Mouse (Mus musculus) neural tube, embryonic 15.5 days (tissue): ENCODE data around the gene Metrn. TPM values are rescaled to one million over a fixed set of nuclear protein-coding genes. Genes with fewer than 3 reads are reported as not detected.
"Not testable (repeated sequence)": the region's sequence is repeated elsewhere in the genome, so short reads cannot be mapped to it uniquely, and the experiment has no call there.

ENCODE experiments used
- ATAC-seq: fragments of 200-750 bp; cut with Nextera tagmentation; 2 replicates; pipeline ENCODE4 v1.8.0; 2017; ENCODE audit warnings: mild to moderate bottlenecking, moderate TSS enrichment, moderate library complexity; ENCODE audit not compliant: low FRiP score
- H3K27ac ChIP-seq: fragments of 300-500 bp; sonication (generic); replicated peaks from 2 replicates; pipeline ENCODE4 v1.5.1; 2015; ENCODE audit warnings: mild to moderate bottlenecking, inconsistent platforms
- H3K27me3 ChIP-seq: fragments of 300-500 bp; sonication (generic); replicated peaks from 2 replicates; pipeline ENCODE4 v1.6.1; 2015; ENCODE audit warnings: inconsistent platforms
- H3K36me3 ChIP-seq: fragments of 300-500 bp; sonication (generic); 2 replicates; pipeline ENCODE4 v1.6.1; 2015; ENCODE audit warnings: inconsistent platforms
- H3K4me1 ChIP-seq: fragments of 300-500 bp; sonication (generic); 2 replicates; pipeline ENCODE4 v1.6.1; 2015; ENCODE audit warnings: inconsistent platforms
- H3K4me2 ChIP-seq: fragments of 300-500 bp; sonication (generic); 2 replicates; pipeline ENCODE4 v1.6.1; 2015; ENCODE audit warnings: inconsistent platforms, mild to moderate bottlenecking, moderate library complexity
- H3K4me3 ChIP-seq: fragments of 300-500 bp; sonication (generic); replicated peaks from 2 replicates; pipeline ENCODE4 v1.5.1; 2015; ENCODE audit warnings: mild to moderate bottlenecking, inconsistent platforms
- H3K9ac ChIP-seq: fragments of 300-500 bp; sonication (generic); replicated peaks from 2 replicates; pipeline ENCODE4 v1.6.1; 2015; ENCODE audit warnings: mild to moderate bottlenecking, inconsistent platforms
- H3K9me3 ChIP-seq: fragments of 300-500 bp; sonication (generic); replicated peaks from 2 replicates; pipeline ENCODE4 v1.6.1; 2016; ENCODE audit warnings: inconsistent platforms
- WGBS: fragments of 180-500 bp; shearing (Covaris S2); methylation state at CpG from one replicate; pipeline ENCODE4 v1.1.7; 2015; ENCODE audit warnings: mixed read lengths; 5-methylcytosine and 5-hydroxymethylcytosine counted together
- polyA plus RNA-seq: library from polyadenylated mRNA; unstranded; fragments of >200 nt; fragmentation: Nextera tagmentation; extraction: Ambion mirVana; gene quantifications from 2 replicates; pipeline ENCODE4 v1.2.1, GENCODE M21; 2015

Gene Metrn
- polyA plus RNA-seq, 1 experiment from 2014 or later, result 72.7 TPM

DNA sequence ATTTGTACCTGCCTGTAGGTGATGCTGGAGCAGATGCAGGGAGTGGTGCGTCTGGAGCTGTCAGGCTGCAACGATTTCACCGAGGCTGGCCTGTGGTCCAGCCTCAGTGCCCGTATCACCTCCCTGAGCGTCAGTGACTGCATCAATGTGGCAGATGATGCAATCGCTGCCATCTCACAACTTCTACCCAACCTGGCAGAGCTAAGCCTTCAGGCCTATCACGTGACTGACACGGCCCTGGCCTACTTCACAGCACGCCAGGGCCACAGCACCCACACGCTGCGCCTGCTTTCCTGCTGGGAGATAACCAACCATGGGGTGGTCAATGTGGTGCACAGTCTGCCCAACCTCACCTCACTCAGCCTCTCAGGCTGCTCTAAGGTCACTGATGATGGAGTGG, 20.7 kb upstream of the Metrn start:
- Histone ChIP-seq H3K27me3 (peaks cover 38% of the 10 kb centered on the region), H3K27ac (no peak overlapping the region), H3K4me3 (no peak overlapping the region), H3K36me3 (peaks cover 37% of the 10 kb centered on the region), H3K9ac (no peak overlapping the region), H3K4me2 (no peak overlapping the region), H3K9me3 (no peaks in the 10 kb centered on the region), H3K4me1 (peaks cover 20% of the 10 kb centered on the region)
- 88% methylated on average over 11 of the region's 11 CpGs for WGBS
- ATAC-seq, result no peak

DNA sequence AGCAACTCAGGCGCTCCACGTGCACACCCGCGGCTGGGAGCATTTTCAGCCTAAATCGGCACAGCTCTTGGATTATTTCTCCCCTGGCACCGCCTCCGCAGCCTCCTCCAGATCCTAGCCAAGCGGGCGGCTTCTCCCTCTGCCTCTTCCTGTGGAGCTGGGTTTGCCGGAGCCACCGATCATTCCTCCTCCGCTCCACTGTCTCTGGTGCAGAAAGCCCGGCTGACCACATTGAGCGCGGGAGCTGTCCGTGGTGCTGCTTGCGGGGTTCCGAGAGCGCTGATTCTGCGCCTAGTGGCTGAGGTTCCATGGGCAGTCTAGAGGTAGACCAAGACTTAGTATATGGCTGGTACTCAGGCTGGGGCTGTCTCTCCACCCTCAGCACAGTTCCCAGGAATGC, 16.5 kb upstream of the Metrn start:
- H3K9me3 ChIP-seq, result no peaks in the 10 kb centered on the region
- H3K4me1 ChIP-seq, result peaks cover 48% of the 10 kb centered on the region
- H3K27me3 ChIP-seq, result peaks cover 19% of the 10 kb centered on the region
- H3K9ac ChIP-seq, result peak overlapping the region; percentile 29; the same call in 1 of the 2 replicates
- WGBS, result 2% methylated on average over 20 of the region's 20 CpGs
- peaks cover 21% of the 10 kb centered on the region for H3K36me3 ChIP-seq
- no peak for ATAC-seq
- no peak overlapping the region; the same call in 1 of the 2 replicates for H3K27ac ChIP-seq
- peak overlapping the region; percentile 14 for H3K4me3 ChIP-seq
- H3K4me2 ChIP-seq, result peak overlapping the region; percentile 47

DNA sequence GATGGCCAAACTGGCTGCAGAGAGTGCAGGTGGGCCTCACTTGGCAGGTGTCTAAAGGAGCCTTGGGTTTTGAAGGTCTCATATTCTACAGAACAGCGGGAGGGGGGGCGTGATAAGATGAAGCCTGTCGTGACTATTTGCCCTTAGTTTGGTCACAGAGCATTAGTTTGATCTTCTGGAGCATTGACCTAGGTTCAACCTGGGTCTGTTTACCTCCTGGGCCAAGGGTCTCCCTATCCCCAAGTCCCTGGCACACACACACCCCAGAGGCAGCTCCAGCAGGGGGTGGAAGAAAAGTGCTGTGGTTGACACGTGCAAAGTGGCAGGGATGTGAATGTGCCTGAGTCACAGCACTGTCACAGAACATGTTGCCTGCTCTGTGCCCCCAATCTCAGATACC, 14.0 kb upstream of the Metrn start:
- no peaks in the 10 kb centered on the region for H3K27me3 ChIP-seq
- peaks cover 56% of the 10 kb centered on the region for H3K4me1 ChIP-seq
- peak overlapping the region; percentile 96 for H3K4me3 ChIP-seq
- no peaks in the 10 kb centered on the region for H3K9me3 ChIP-seq
- WGBS, result 78% methylated on average over 4 of the region's 4 CpGs
- peak overlapping the region; percentile 94 for H3K4me2 ChIP-seq
- no peak for ATAC-seq
- H3K9ac ChIP-seq, result no peak overlapping the region
- no peaks in the 10 kb centered on the region for H3K36me3 ChIP-seq
- no peak overlapping the region for H3K27ac ChIP-seq

DNA sequence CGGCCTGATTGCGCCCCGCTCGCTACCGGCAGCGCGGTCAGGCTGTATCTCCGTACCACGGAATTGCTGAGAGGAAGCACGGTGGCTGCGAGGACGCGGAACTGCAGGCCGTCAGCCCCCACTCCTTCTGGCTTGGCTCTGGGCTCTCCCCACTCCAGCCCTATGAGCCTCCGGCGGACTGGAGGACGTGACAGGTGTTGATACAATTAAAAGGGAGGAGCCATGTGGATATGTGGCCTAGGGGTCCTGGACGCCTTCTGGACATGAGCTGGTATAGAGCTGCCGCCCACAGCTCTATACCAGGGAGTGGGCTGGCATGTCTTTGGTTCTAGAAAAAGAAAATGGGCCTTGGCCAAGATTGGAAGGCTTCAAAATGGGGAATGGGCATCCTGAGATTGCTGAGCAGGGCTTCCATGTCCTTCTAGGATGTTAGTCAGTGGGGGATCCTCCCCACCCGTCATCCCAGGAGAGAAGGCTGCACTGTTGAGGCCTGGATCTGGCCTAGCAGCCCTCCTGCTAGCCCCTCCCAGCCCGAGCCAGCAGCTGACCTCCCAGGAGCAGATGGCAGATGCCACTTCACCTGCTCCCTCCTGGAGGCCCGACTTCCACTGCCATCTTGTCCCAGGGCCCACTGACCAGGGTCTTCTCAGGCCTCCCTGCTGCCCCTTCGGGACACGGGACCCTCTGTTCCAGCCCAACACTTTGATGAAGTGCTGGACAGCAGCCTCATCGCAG, 12.8 kb upstream of the Metrn start:
- peak overlapping the region; percentile 98 for H3K27ac ChIP-seq
- peak; percentile 40 for ATAC-seq
- H3K36me3 ChIP-seq, result no peaks in the 10 kb centered on the region
- peak overlapping the region; percentile 94 for H3K4me2 ChIP-seq
- H3K9me3 ChIP-seq, result no peaks in the 10 kb centered on the region
- no peaks in the 10 kb centered on the region for H3K27me3 ChIP-seq
- WGBS, result 4% methylated on average over 25 of the region's 25 CpGs
- H3K4me1 ChIP-seq, result peaks cover 56% of the 10 kb centered on the region
- peak overlapping the region; percentile 96 for H3K4me3 ChIP-seq
- H3K9ac ChIP-seq, result peak overlapping the region; percentile 97

DNA sequence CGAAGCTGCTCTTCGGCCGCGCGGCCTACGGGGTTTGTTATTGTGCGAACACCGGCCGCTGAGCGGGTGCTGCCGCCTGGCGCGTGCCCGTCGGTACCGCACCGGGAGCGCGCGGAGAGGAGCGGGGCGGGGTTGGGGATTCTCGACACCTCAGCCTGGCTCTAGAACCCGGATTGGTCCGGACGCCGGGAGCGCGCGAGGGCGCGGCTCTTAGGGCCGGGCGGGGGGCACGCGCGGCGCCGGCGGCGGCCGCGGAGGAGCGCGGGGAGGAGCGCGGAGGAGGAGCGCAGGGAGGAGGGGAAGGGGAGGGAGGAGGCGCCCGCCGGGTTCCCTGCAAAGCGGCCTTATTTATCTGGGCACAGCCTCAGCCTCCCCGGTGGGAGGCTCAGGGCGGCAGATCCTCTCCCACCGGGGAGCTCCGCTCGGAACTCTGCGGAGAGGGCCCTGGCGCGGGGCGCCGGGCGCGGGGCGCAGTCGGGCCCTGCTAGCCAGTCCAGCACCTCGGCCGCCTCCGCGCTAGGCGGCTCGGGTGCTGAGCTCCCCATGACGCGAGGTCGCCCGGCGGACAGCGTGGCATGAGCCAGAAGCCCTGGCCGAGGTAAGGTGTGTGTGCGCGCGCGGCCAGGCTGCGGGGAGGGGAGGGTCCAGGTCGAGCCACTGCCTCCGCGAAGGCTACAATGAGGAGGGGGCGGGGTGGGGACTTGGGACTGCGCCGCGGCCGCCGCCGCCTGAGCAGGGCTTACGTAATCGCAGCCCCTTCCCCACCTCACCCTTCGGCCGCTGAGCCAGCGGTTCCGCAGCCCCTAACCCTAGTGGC, 12.1 kb upstream of the Metrn start, which contains the start of gene Fbxl16:
Fbxl16 (plus strand) TSS at position 297 of the 817 bp plus-strand sequence.
- H3K27me3 ChIP-seq, result no peaks in the 10 kb centered on the region
- peak; percentile 91 for ATAC-seq
- peak within 1 kb of the TSS; percentile 97 for H3K9ac ChIP-seq
- H3K9me3 ChIP-seq, result no peaks in the 10 kb centered on the region
- H3K4me2 ChIP-seq, result peak within 1 kb of the TSS; percentile 94
- no peaks in the 10 kb centered on the region for H3K36me3 ChIP-seq
- H3K4me3 ChIP-seq, result peak within 1 kb of the TSS; percentile 96
- H3K27ac ChIP-seq, result peak within 1 kb of the TSS; percentile 98
- under 1% methylated on average over 64 of the region's 100 CpGs for WGBS
- H3K4me1 ChIP-seq, result peaks cover 50% of the 10 kb centered on the region

DNA sequence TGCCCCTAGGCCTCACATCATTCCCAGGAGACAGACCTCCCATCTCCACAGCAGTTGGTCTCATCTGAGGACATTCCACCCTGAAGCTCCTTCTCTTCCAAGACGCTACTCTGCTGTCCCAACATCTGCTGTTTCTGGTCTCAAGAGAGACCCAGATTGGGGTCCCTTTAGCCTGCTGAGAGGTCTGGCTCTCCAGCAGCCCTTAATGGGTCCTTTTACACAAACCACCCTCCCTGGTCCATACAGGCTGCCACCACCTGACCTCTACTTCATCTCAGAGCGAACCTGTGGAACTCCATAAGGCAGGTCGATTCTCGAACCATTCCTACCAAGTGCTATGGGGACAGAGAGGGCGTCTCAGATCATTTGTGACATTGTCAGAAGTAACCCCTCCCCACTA, 11.1 kb upstream of the Metrn start:
- H3K27me3 ChIP-seq, result no peaks in the 10 kb centered on the region
- peaks cover 49% of the 10 kb centered on the region for H3K4me1 ChIP-seq
- ATAC-seq, result no peak

DNA sequence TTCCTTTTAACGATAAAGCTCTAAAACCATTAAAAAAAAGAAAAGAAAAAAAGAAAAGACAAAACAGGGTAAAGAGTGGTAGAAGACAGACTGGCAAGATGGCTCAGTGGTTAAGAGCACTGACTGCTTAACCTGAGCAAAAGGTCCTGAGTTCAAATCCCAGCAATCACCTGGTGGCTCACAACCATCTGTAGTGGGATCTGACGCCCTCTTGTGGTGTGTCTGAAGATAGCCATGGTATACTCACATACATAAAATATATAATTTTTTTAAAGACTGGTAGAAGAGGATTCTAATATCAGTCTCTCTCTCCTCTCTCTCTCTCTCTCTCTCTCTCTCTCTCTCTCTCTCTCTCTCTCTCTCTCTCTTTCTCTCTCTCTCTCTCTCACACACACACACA, 10.5 kb upstream of the Metrn start:
- H3K4me1 ChIP-seq, result peaks cover 49% of the 10 kb centered on the region
- H3K27me3 ChIP-seq, H3K9ac ChIP-seq, H3K9me3 ChIP-seq, H3K4me3 ChIP-seq, ATAC-seq, H3K36me3 ChIP-seq, H3K27ac ChIP-seq, H3K4me2 ChIP-seq: not testable (repeated sequence)
- WGBS, result 46% methylated on average over 2 of the region's 2 CpGs

More for the DNA sequence above, 11.1 kb upstream of the Metrn start:
- H3K9me3 ChIP-seq, result no peaks in the 10 kb centered on the region
- WGBS, result 26% methylated on average over 5 of the region's 5 CpGs
- peak overlapping the region; percentile 98 for H3K27ac ChIP-seq
- no peaks in the 10 kb centered on the region for H3K36me3 ChIP-seq
- H3K4me2 ChIP-seq, result peak overlapping the region; percentile 94
- H3K9ac ChIP-seq, result peak overlapping the region; percentile 97
- H3K4me3 ChIP-seq, result peak overlapping the region; percentile 96

DNA sequence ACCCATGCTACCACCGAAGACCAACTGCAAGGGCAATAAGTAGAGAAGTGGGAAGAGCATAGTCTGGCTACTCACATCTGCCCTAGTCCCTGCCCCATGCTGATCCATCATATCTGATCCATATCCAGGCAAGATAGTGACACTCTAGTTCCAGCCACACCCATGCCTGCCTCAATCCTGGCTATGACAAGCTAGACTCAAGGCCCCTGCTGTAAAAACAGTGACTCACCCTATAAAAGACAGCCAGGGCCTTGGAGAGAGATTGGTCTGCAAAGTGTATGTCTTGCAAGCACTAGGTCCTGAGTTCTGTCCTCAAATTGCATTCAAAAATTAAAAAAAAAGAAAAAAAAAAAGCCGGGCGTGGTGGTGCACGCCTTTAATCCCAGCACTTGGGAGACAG, 9.6 kb upstream of the Metrn start:
- H3K4me1 ChIP-seq, result peaks cover 44% of the 10 kb centered on the region
- H3K27me3 ChIP-seq, result no peaks in the 10 kb centered on the region
- H3K9me3 ChIP-seq, result no peaks in the 10 kb centered on the region
- ATAC-seq, result no peak
- H3K9ac ChIP-seq, result no peak overlapping the region
- WGBS, result 76% methylated on average over 4 of the region's 4 CpGs
- H3K4me2 ChIP-seq, result no peak overlapping the region
- no peak overlapping the region for H3K4me3 ChIP-seq
- no peak overlapping the region for H3K27ac ChIP-seq
- no peaks in the 10 kb centered on the region for H3K36me3 ChIP-seq

DNA sequence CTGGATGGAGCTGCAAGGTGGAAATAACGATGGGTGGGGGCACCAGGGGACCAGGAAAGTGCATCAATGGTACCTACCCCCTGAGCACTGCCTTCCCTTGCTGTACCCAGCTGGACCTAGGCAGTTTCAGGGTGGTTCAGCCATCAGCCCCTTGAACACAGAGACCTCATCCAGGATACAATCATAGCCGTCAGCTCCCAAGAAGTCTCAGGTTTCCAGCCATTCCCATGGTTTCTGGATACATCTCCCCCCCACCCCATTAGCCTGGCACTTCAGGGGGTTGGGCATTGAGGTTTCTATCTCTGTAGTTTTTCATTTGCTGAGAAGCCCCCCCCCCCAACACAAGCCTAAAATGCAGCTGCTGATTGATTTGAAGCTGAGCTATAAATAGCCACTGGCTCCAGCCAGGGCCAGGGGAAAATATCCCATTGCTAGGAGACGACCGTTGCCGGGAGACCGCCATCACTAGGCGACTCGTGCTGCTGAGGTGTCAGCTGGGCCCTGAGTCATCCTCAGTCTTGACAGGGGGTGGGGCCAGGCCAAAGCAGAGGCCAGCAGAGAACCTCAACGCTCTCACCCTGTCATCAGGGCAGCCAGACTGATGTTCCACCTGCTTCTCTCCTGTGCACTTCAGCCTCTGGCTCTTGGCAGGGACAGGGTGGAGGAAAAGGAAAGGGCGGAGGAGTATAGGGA, 6.0 kb upstream of the Metrn start:
- Histone ChIP-seq H3K9ac (peak overlapping the region; percentile 28; the same call in 1 of the 2 replicates), H3K27me3 (no peaks in the 10 kb centered on the region), H3K36me3 (no peaks in the 10 kb centered on the region), H3K4me3 (no peak overlapping the region), H3K9me3 (no peaks in the 10 kb centered on the region), H3K27ac (peak overlapping the region; percentile 75), H3K4me1 (peaks cover 23% of the 10 kb centered on the region), H3K4me2 (peak overlapping the region; percentile 19)
- 4% methylated on average over 10 of the region's 10 CpGs for WGBS
- peak; percentile 76 for ATAC-seq

DNA sequence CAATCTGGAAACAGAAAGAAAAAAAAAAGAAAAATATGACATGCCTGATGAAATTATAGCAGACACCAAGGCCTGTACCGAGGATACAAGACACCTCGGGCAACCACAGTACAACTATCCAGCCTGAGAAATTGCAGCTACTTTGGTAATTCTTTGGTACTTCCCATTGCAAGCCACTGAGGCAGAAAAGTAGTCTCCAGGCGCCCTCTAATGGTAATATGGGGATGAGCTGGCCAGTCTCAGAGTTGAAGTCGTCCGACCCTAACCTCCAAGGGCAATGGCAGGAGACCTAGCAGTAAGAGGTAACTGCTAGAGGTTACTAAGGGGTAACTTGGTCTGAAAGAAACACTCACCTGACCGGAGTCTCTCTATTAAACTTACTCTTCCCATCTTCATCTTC, 4.1 kb upstream of the Metrn start:
- Histone ChIP-seq H3K27ac (no peak overlapping the region), H3K4me3 (no peak overlapping the region), H3K9ac (no peak overlapping the region), H3K4me2 (no peak overlapping the region), H3K27me3 (no peaks in the 10 kb centered on the region), H3K4me1 (peaks cover 38% of the 10 kb centered on the region), H3K36me3 (no peaks in the 10 kb centered on the region), H3K9me3 (no peaks in the 10 kb centered on the region)
- 8% methylated on average over 6 of the region's 6 CpGs for WGBS
- no peak for ATAC-seq

DNA sequence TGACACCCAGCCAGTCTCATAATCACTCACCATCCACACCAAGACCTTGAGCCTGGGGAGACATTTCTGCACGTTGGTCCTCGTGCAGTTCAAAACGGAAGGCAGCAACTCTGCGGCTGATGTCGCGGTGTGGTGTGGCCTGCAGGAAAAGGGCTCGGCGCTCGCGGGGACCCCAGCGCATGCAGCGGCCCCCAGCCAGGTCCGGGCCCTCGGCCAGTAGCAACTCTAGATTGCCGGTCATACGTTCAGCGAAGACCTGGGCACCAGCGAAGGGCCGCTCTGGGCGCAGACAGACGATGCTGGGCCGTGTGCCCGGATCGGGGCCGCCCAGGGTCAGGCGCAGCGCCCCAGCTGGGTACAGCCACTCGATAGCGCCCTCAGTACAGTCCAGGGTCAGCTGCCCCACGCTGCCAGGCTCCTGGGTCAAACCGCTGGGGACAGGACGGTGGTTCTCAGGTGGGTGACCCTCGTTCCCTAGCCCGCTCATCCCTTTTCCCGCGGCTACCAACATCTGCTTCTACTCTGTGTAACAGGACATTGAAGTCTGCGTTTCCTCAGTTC, 645 bp downstream of the Metrn start:
- Histone ChIP-seq H3K27me3 (no peaks in the 10 kb centered on the region), H3K9ac (peak overlapping the region; percentile 53), H3K4me1 (peaks cover 59% of the 10 kb centered on the region), H3K9me3 (no peaks in the 10 kb centered on the region), H3K4me2 (peak overlapping the region; percentile 96), H3K36me3 (no peaks in the 10 kb centered on the region), H3K27ac (peak overlapping the region; percentile 69), H3K4me3 (peak overlapping the region; percentile 57)
- WGBS, result 2% methylated on average over 37 of the region's 37 CpGs
- ATAC-seq, result no peak
